Mouse (Mus musculus): Measurements from ENCODE around the gene Lmtk2.
A peak's percentile ranks its signal among the peaks of the same experiment; 100 is the strongest.

The Lmtk2 gene

GRCm38 (mm10) chr5:144106130-144106510, 5.9 kb downstream of the Lmtk2 start:
- no peak for DNase-seq (ENCODE audit: extremely low read depth, low read depth, low spot score)

- no peak for DNase-seq (ENCODE audit: extremely low read depth, low read depth, low spot score)
These were observed 9.0 kb downstream of the Lmtk2 start for GRCm38 (mm10) chr5:144109201-144109600.

DNA sequence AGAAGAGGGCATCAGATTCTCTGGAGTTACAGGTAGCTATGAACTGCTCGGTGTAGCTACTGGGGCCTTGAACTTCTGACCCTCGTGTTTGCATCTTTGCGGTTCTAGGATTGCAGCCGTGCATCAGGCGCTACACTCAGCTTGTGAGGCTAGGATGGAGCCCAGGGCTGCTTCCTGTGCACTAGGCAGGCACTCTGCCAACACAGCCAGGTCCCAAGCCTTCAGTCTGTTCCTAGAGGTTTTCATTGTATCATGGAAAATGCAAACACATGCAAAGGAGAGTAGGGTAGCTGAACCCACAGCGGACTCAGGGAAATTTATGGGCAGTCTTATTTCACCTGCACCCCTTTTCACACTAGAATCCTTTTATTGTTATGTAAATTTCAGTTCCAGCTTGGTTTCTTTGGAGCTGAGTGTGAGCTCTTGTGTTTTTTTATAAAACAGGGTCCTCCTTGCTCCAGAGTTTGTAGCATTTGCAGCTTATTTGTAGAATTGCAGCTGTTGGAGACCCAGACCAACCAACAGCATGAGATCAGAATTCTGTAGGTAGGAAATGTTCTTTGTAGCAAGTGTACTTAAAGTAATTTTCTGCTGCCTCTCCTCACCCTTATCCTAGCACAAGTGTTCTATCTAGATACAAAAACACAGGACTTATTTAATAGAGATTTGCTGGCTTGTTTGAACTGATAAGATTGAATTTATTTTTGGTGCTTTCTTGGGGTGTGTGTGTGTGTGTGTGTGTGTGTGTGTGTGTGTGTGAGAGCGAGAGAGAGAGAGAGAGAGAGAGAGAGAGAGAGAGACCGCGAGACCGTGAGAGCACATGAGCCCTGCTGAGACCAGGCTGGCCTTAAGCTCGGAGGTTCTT, 12.6 kb downstream of the Lmtk2 start:
- no peak for DNase-seq (ENCODE audit: extremely low read depth, low read depth, low spot score)

- no peak for DNase-seq (ENCODE audit: extremely low read depth, low read depth, low spot score)
These were observed 13.8 kb downstream of the Lmtk2 start for GRCm38 (mm10) chr5:144114068-144114467.

- DNase-seq (ENCODE audit: extremely low read depth, low read depth, low spot score): peak; percentile 72
These were observed 14.9 kb downstream of the Lmtk2 start for GRCm38 (mm10) chr5:144114970-144115627.

- no peak for DNase-seq (ENCODE audit: extremely low read depth, low read depth, low spot score)
These were observed 15.4 kb downstream of the Lmtk2 start for GRCm38 (mm10) chr5:144115628-144115977.

GRCm38 (mm10) chr5:144118271-144118670, 18.0 kb downstream of the Lmtk2 start:
- DNase-seq (ENCODE audit: extremely low read depth, low read depth, low spot score): no peak

GRCm38 (mm10) chr5:144119286-144119685, 19.1 kb downstream of the Lmtk2 start:
- no peak for DNase-seq (ENCODE audit: extremely low read depth, low read depth, low spot score)

DNA sequence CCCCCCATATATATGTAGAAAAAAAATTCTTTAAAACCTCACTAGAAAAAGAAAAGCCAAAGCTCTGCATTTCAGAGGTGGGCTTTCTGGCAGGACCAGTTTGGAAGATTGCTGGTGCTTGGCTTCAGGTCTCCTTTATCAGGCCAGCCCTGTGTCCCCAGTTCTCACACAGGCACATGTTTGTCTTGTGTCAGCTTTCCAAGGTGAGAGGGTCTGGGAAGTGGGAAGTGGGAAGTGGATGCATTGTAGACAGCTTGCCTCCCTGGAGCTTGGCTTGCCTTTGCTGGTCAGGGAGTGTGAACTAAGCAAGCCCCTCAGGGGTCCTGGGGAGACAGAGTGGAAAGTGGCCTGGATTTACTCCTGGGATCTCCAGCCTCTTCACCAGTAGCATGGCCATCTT, 21.3 kb downstream of the Lmtk2 start:
- DNase-seq (ENCODE audit: extremely low read depth, low read depth, low spot score): no peak

DNA sequence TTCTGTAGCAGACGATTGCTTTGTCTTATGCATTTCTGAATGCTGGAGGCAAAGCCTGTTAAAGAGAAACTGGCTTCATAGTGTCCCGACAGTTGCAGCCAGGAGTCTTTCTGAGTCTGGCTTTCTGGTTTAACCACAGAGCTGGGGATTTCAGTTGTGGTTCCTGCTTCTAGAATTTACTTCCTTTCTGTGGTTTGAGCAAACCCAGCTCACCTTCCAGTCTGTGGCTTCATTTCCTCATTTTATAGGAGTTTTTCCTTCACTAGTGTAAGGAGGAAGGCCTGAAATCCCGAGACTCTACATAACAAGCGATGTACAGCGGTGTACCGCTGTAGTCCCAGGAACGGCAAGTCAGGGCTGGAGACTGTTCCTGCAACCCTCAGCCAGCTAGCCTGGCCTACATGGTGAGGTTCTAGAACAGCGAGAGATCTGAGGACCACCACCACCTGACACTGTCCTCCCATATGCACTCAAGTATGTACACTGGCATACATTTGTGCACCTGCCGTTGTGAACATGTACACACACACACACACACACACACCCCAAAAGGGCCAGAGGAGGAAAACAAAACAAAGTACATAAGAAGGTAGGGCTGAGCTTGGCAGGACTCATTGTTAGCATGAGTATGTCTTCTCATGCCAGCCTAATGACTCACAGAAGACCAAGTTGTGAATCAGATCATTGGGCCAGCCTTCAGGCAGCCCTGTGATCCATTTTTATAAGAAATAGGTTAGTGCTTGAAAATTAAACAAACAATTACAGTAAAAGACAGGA, 25.9 kb downstream of the Lmtk2 start:
- DNase-seq (ENCODE audit: extremely low read depth, low read depth, low spot score): no peak

DNA sequence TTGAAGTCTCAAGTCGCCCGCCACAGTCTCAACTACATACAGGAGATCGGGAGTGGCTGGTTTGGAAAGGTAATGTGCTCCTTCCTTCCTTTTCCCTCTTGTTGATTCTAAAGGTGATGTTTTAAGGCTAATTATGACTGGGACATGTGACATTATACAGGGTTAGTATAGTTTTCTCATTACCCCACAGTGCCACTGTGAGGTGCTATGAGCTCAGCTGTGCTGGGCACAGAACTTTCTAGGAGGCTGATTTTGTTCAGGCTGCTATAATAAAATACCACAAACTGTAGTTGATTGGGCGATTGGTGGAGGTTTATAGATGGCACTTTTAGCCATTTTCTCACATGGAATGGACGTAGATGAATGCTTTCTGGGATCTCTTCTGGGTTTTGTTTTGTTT, 43.3 kb downstream of the Lmtk2 start:
- no peak for DNase-seq (ENCODE audit: extremely low read depth, low read depth, low spot score)

DNA sequence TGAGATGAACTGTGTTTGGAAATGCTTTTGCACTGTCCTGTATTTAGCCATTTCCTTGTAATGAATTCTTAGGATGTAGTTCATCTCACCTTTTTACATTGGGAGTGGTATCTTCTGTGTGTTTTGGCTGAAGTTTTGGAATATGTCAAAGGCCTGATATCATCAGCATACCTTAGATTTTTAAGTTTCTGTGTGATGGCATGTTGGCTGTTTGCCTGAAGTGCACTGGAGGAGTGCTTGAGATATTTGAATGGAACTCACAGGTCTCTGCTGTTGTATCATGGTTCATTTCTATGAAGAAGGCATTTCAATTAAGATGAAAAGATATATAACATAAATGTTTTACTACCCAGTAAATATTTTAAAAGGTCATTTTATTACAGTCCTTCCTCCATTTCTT, 46.7 kb downstream of the Lmtk2 start:
- no peak for DNase-seq (ENCODE audit: extremely low read depth, low read depth, low spot score)

DNA sequence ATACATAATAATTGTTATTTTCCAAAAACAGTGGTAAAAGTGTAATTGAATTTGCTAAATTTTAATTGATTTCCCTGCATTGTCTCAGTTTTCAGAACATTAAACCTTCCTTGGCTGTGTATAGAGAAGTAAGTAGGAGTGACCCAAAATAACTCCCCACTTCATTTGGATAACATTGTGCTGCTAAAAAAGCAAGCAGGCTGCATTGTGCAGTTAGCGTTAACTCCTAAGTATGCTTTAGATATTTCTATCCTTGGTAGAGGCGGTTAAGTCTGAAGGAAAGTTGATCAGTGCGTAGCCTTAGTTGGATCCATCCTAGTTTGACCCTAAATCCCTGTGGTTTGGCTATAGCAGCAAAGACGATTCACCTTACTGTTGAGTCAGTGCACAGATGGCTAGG, 49.3 kb downstream of the Lmtk2 start:
- no peak for DNase-seq (ENCODE audit: extremely low read depth, low read depth, low spot score)

GRCm38 (mm10) chr5:144151270-144151669, 51.0 kb downstream of the Lmtk2 start:
- DNase-seq (ENCODE audit: extremely low read depth, low read depth, low spot score): no peak

DNA sequence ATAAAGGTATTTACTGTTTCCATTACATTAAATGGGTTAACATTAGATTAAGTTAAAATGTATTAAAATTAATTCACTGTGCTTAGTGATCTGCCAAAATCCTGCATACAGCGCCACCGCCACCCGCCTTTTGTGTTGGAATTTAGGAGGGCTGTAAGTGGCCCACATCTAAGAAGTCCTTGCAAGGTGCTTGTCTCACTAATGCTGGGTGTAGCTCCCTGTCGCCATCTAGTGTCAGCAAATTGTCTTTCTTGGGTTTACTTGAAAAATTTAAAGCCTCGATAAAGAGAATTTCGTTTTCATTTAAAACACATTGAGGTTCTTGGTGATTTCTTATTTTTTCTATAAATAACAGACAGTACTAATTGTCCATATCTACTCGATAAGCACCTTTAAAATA, 54.3 kb downstream of the Lmtk2 start:
- DNase-seq (ENCODE audit: extremely low read depth, low read depth, low spot score): no peak

- peak; percentile 84 for DNase-seq (ENCODE audit: extremely low read depth, low read depth, low spot score)
These were observed 58.4 kb downstream of the Lmtk2 start for GRCm38 (mm10) chr5:144158604-144159003.

- no peak for DNase-seq (ENCODE audit: extremely low read depth, low read depth, low spot score)
These were observed 58.9 kb downstream of the Lmtk2 start for GRCm38 (mm10) chr5:144159137-144159536.

DNA sequence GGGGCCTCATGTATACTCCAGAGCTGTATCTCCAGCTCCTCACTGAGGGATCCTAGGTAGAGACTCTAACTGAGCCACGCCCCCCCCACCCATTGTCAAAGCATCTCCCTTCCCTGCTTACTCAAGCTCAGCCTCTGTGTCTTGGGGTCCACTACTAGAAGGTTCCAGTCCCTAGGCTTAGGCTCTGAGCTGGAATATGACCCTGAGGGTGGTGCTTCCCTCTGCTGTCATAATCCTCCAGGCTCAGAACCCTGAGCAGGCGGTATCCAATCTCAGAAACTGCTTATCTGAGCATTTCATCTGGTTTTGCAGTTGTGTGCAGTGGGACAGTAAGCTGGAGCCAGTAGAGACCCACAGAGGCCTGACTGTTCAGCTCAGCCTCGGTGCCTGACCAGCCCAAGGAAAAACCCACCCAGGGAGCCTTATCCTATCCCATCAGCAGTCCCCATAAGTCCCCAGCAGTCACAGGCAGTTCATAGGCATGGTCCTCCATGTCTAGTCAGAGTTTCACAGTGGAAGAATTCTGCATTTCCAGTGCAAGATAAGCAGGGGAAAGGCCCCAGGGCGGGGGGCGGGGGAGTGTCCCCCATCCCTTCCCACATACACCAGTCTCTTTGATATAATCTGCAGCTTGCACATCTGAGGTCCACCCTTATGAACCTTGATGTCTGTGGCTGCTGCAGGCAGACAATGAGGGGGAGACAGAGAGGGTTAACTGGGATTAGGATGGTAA, 62.0 kb downstream of the Lmtk2 start:
- no peak for DNase-seq (ENCODE audit: extremely low read depth, low read depth, low spot score)

GRCm38 (mm10) chr5:144162813-144163517, 62.7 kb downstream of the Lmtk2 start:
- peak; percentile 85 for DNase-seq (ENCODE audit: extremely low read depth, low read depth, low spot score)

- no peak for DNase-seq (ENCODE audit: extremely low read depth, low read depth, low spot score)
These were observed 65.5 kb downstream of the Lmtk2 start for GRCm38 (mm10) chr5:144165756-144166155.

All from fat pad, adult 2 months (tissue).